Mouse (Mus musculus): ENCODE measurements around the gene Atp6ap2. TPM values are rescaled to one million over a fixed set of nuclear protein-coding genes. Genes with fewer than 3 reads are reported as not detected.

The Atp6ap2 gene
- polyA plus RNA-seq, 1 experiment from 2014 or later: 66.0 TPM

- Histone ChIP-seq H3K4me2 (no peak overlapping the region), H3K9ac (ENCODE audit: low read depth, low read length) (no peak overlapping the region), H3K36me3 (ENCODE audit: control insufficient read depth, insufficient read depth, low read length) (peaks cover 3% of the 10 kb centered on the region; the same call in 1 of the 2 replicates), H3K9me3 (ENCODE audit: control insufficient read depth, low read length) (no peaks in the 10 kb centered on the region), H3K27ac (ENCODE audit: low read depth, low read length) (no peak overlapping the region), H3K4me1 (replicated peaks; ENCODE audit: control insufficient read depth, insufficient read depth, low read length) (no peaks in the 10 kb centered on the region), H3K27me3 (replicated peaks; ENCODE audit: control insufficient read depth, insufficient read depth, low read length) (no peaks in the 10 kb centered on the region; the same call in 1 of the 2 replicates), H3K4me3 (ENCODE audit: low read depth, low read length) (no peak overlapping the region)
- ATAC-seq (replicated peaks; ENCODE audit: low FRiP score) (no peak), DNase-seq (ENCODE audit: low spot score) (no peak)
- WGBS: 86% methylated on average over 16 of the region's 16 CpGs
Measured at GRCm38 (mm10) chrX:12651906-12652305, 64.3 kb downstream of the Atp6ap2 start.

GRCm38 (mm10) chrX:12653879-12654278 is 66.3 kb downstream of the Atp6ap2 start:
- no peak for ATAC-seq (replicated peaks; ENCODE audit: low FRiP score)
- Histone ChIP-seq H3K9me3 (ENCODE audit: control insufficient read depth, low read length) (no peaks in the 10 kb centered on the region), H3K27me3 (replicated peaks; ENCODE audit: control insufficient read depth, insufficient read depth, low read length) (no peaks in the 10 kb centered on the region; the same call in 1 of the 2 replicates), H3K4me2 (no peak overlapping the region), H3K36me3 (ENCODE audit: control insufficient read depth, insufficient read depth, low read length) (peaks cover 3% of the 10 kb centered on the region; the same call in 1 of the 2 replicates), H3K27ac (ENCODE audit: low read depth, low read length) (no peak overlapping the region), H3K9ac (ENCODE audit: low read depth, low read length) (no peak overlapping the region), H3K4me3 (ENCODE audit: low read depth, low read length) (no peak overlapping the region), H3K4me1 (replicated peaks; ENCODE audit: control insufficient read depth, insufficient read depth, low read length) (no peaks in the 10 kb centered on the region)
- DNase-seq (ENCODE audit: low spot score): no peak
- 84% methylated on average over 2 of the region's 2 CpGs for WGBS

Other genes with a start within 250 kb of the Atp6ap2 start
- 36.1 and 36.2 TPM in 2 replicates for gene 1810030O07Rik, start 85.9 kb downstream of the Atp6ap2 start, polyA plus RNA-seq (2014; fragmentation: Nextera tagmentation; extraction: Ambion mirVana)
- 14.6 and 16.6 TPM in 2 replicates for gene Med14, start 174.3 kb downstream of the Atp6ap2 start, polyA plus RNA-seq (2014; fragmentation: Nextera tagmentation; extraction: Ambion mirVana)